Mouse (Mus musculus) left cerebral cortex, postnatal 14 days (tissue): Measurements from ENCODE around the gene Bicd2. TPM values are rescaled to one million over a fixed set of nuclear protein-coding genes. Genes with fewer than 3 reads are reported as not detected.
"Not testable (repeated sequence)": the region's sequence is repeated elsewhere in the genome, so short reads cannot be mapped to it uniquely, and the experiment has no call there.

Experiments used
- DNase-seq, 2 experiments: peaks; one replicate each; pipeline ENCODE4 v3.0.0; 2021 to 2022; ENCODE audit warnings: low spot score in 2 of 2, mixed read lengths in 1 of 2
- intact Hi-C: fragments of 180-260 bp; cut with DNase I; formaldehyde crosslinking; loops from one replicate; pipeline ENCODE4 v1.15.1; 2025
- total RNA-seq, 2 experiments: library from RNA; stranded (reverse); gene quantifications; 2 replicates each; pipeline ENCODE4 v1.2.3; 2021

Gene Bicd2
- total RNA-seq, 2 experiments from 2014 or later = 43.2 to 44.1 TPM

- intact Hi-C loops = no loop called here
- peak; percentile 46 to 60 for DNase-seq
Observed at GRCm38 (mm10) chr13:49353991-49354507, 12.7 kb downstream of the Bicd2 start.

- intact Hi-C loops = no loop called here
- no peak for DNase-seq
Observed at GRCm38 (mm10) chr13:49355461-49356061, 14.2 kb downstream of the Bicd2 start.

- no peak for DNase-seq
- intact Hi-C loops = no loop called here
Observed at GRCm38 (mm10) chr13:49356090-49356489, 14.7 kb downstream of the Bicd2 start.

- intact Hi-C loops = no loop called here
- DNase-seq = no peak
Observed at GRCm38 (mm10) chr13:49357367-49358026, 16.1 kb downstream of the Bicd2 start.

- no peak for DNase-seq
- intact Hi-C loops = no loop called here
Observed at GRCm38 (mm10) chr13:49358184-49358583, 16.8 kb downstream of the Bicd2 start.

GRCm38 (mm10) chr13:49360906-49361406, 19.6 kb downstream of the Bicd2 start:
- intact Hi-C loops = no loop called here
- no peak for DNase-seq

- no peak for DNase-seq
- intact Hi-C loops = no loop called here
Observed at GRCm38 (mm10) chr13:49362364-49362763, 21.0 kb downstream of the Bicd2 start.

- DNase-seq = peak; percentile 41 to 44
- intact Hi-C loops = no loop called here
Observed at GRCm38 (mm10) chr13:49362804-49363203, 21.4 kb downstream of the Bicd2 start.

GRCm38 (mm10) chr13:49364716-49365115, 23.3 kb downstream of the Bicd2 start:
- no peak for DNase-seq
- intact Hi-C loops = no loop called here

GRCm38 (mm10) chr13:49367657-49368440, 26.5 kb downstream of the Bicd2 start:
- intact Hi-C loops = no loop called here
- DNase-seq = no peak

GRCm38 (mm10) chr13:49369404-49369803, 28.0 kb downstream of the Bicd2 start:
- intact Hi-C loops = no loop called here
- DNase-seq = no peak

GRCm38 (mm10) chr13:49370216-49370615, 28.8 kb downstream of the Bicd2 start:
- intact Hi-C loops, DNase-seq: not testable (repeated sequence)

- intact Hi-C loops, DNase-seq: not testable (repeated sequence)
Observed at GRCm38 (mm10) chr13:49370916-49371315, 29.5 kb downstream of the Bicd2 start.

- intact Hi-C loops = no loop called here
- DNase-seq = peak; percentile 68 to 76
Observed at GRCm38 (mm10) chr13:49371428-49371899, 30.1 kb downstream of the Bicd2 start.

GRCm38 (mm10) chr13:49372370-49373060, 31.1 kb downstream of the Bicd2 start:
- peak; percentile 52 to 57 for DNase-seq
- intact Hi-C loops = no loop called here

GRCm38 (mm10) chr13:49374304-49374703, 32.9 kb downstream of the Bicd2 start:
- intact Hi-C loops = no loop called here
- no peak for DNase-seq

GRCm38 (mm10) chr13:49374730-49375129, 33.3 kb downstream of the Bicd2 start:
- no peak for DNase-seq
- intact Hi-C loops = no loop called here

- intact Hi-C loops = no loop called here
- no peak for DNase-seq
Observed at GRCm38 (mm10) chr13:49377608-49378007, 36.2 kb downstream of the Bicd2 start.

GRCm38 (mm10) chr13:49379301-49379700, 37.9 kb downstream of the Bicd2 start:
- intact Hi-C loops = no loop called here

More at GRCm38 (mm10) chr13:49379301-49379700, 37.9 kb downstream of the Bicd2 start:
- DNase-seq = no peak
